Mouse (Mus musculus) E14TG2a.4 (cell line): ENCODE measurements around the gene 2010111I01Rik.

ENCODE experiments used
- H3K27me3 ChIP-seq: 2 replicates; pipeline ENCODE4 v1.6.1; 2014; ENCODE audit warnings: low read length, control low read depth; ENCODE audit not compliant: insufficient read depth
- H3K36me3 ChIP-seq: 2 replicates; pipeline ENCODE4 v1.6.1; 2014; ENCODE audit warnings: low read length, control low read depth; ENCODE audit not compliant: insufficient read depth
- H3K4me1 ChIP-seq: replicated peaks from 2 replicates; pipeline ENCODE4 v1.6.1; 2014; ENCODE audit warnings: low read depth, low read length, control low read depth
- H3K4me3 ChIP-seq: replicated peaks from 2 replicates; pipeline ENCODE4 v1.5.1; 2014; ENCODE audit warnings: mild to moderate bottlenecking, low read length
- H3K9me3 ChIP-seq: 2 replicates; pipeline ENCODE4 v1.6.1; 2014; ENCODE audit warnings: low read length, control low read depth
- CTCF ChIP-seq: conservative IDR thresholded peaks from 2 replicates; pipeline ENCODE4 v1.5.1; 2014; ENCODE audit warnings: low read length
- NANOG ChIP-seq: IDR thresholded peaks from 2 replicates; pipeline ENCODE4 v1.6.1; 2014; ENCODE audit warnings: borderline replicate concordance, low read length, mixed read lengths
- POU5F1 ChIP-seq: IDR thresholded peaks from 2 replicates; pipeline ENCODE4 v1.6.1; 2014; ENCODE audit warnings: low read length, borderline replicate concordance

The 2010111I01Rik gene

GRCm38 (mm10) chr13:63150470-63151020 is 185.9 kb downstream of the 2010111I01Rik start:
- H3K4me3 ChIP-seq = no peak overlapping the region
- TF ChIP-seq CTCF (no peak), POU5F1 (no peak), NANOG (no peak)
- H3K9me3 ChIP-seq = no peaks in the 10 kb centered on the region
- peaks cover 43% of the 10 kb centered on the region for H3K4me1 ChIP-seq
- no peaks in the 10 kb centered on the region for H3K36me3 ChIP-seq
- peaks cover 2% of the 10 kb centered on the region; the same call in 1 of the 2 replicates for H3K27me3 ChIP-seq

GRCm38 (mm10) chr13:63151028-63151738 is 186.5 kb downstream of the 2010111I01Rik start:
- peaks cover 2% of the 10 kb centered on the region; the same call in 1 of the 2 replicates for H3K27me3 ChIP-seq
- no peak overlapping the region for H3K4me3 ChIP-seq
- no peaks in the 10 kb centered on the region for H3K36me3 ChIP-seq
- no peak for TF ChIP-seq POU5F1
- peak; percentile 76; the same call in 1 of the 2 replicates for TF ChIP-seq NANOG
- no peaks in the 10 kb centered on the region for H3K9me3 ChIP-seq
- H3K4me1 ChIP-seq = peaks cover 43% of the 10 kb centered on the region

GRCm38 (mm10) chr13:63152498-63152897 is 187.8 kb downstream of the 2010111I01Rik start:
- Histone ChIP-seq H3K36me3 (no peaks in the 10 kb centered on the region), H3K4me3 (no peak overlapping the region), H3K4me1 (peaks cover 45% of the 10 kb centered on the region), H3K9me3 (no peaks in the 10 kb centered on the region), H3K27me3 (peaks cover 5% of the 10 kb centered on the region; the same call in 1 of the 2 replicates)
- TF ChIP-seq POU5F1 = no peak

GRCm38 (mm10) chr13:63153397-63153796 is 188.7 kb downstream of the 2010111I01Rik start:
- Histone ChIP-seq H3K27me3 (peaks cover 5% of the 10 kb centered on the region; the same call in 1 of the 2 replicates), H3K9me3 (no peaks in the 10 kb centered on the region), H3K4me3 (no peak overlapping the region), H3K4me1 (peaks cover 39% of the 10 kb centered on the region), H3K36me3 (no peaks in the 10 kb centered on the region)
- no peak for TF ChIP-seq CTCF
- TF ChIP-seq NANOG = no peak
- TF ChIP-seq POU5F1 = no peak

- no peak overlapping the region for H3K4me3 ChIP-seq
- TF ChIP-seq POU5F1 (no peak), NANOG (no peak), CTCF (no peak)
- no peaks in the 10 kb centered on the region for H3K36me3 ChIP-seq
- peaks cover 35% of the 10 kb centered on the region for H3K4me1 ChIP-seq
- peaks cover 5% of the 10 kb centered on the region; the same call in 1 of the 2 replicates for H3K27me3 ChIP-seq
- H3K9me3 ChIP-seq = no peaks in the 10 kb centered on the region
These were observed 190.3 kb downstream of the 2010111I01Rik start for GRCm38 (mm10) chr13:63154851-63155571.

- Histone ChIP-seq H3K27me3 (peaks cover 5% of the 10 kb centered on the region; the same call in 1 of the 2 replicates), H3K9me3 (no peaks in the 10 kb centered on the region), H3K36me3 (no peaks in the 10 kb centered on the region), H3K4me1 (peaks cover 23% of the 10 kb centered on the region), H3K4me3 (no peak overlapping the region)
- TF ChIP-seq NANOG = no peak
- TF ChIP-seq CTCF = no peak
- no peak for TF ChIP-seq POU5F1
These were observed 191.6 kb downstream of the 2010111I01Rik start for GRCm38 (mm10) chr13:63156264-63156663.

- no peaks in the 10 kb centered on the region for H3K36me3 ChIP-seq
- H3K9me3 ChIP-seq = no peaks in the 10 kb centered on the region
These were observed 205.8 kb downstream of the 2010111I01Rik start for GRCm38 (mm10) chr13:63170282-63171073.

More at GRCm38 (mm10) chr13:63170282-63171073, 205.8 kb downstream of the 2010111I01Rik start:
- no peak for TF ChIP-seq NANOG
- TF ChIP-seq CTCF = no peak
- no peak for TF ChIP-seq POU5F1
- H3K4me3 ChIP-seq = no peak overlapping the region
- peaks cover 44% of the 10 kb centered on the region for H3K27me3 ChIP-seq
- peaks cover 32% of the 10 kb centered on the region for H3K4me1 ChIP-seq
